Mouse (Mus musculus) cerebellum, adult 2 months (tissue): Measurements from ENCODE around the gene Aprt. TPM values are rescaled to one million over a fixed set of nuclear protein-coding genes. Genes with fewer than 3 reads are reported as not detected.

Experiments
- DNase-seq, 2 experiments: peaks; one replicate each; pipeline ENCODE4 v3.0.0; 2021
- H3K27ac ChIP-seq: fragments of 200-500 bp; 2 replicates; pipeline ENCODE4 v1.5.1; 2012; ENCODE audit warnings: low read length, control low read depth, inconsistent platforms; ENCODE audit not compliant: insufficient read depth
- H3K27me3 ChIP-seq: fragments of 200-500 bp; 2 replicates; pipeline ENCODE4 v1.6.1; 2012; ENCODE audit warnings: inconsistent platforms, mild to moderate bottlenecking, low read length, moderate library complexity; ENCODE audit not compliant: control insufficient read depth, insufficient read depth
- H3K4me1 ChIP-seq: fragments of 200-500 bp; 2 replicates; pipeline ENCODE4 v1.6.1; 2011; ENCODE audit warnings: low read length; ENCODE audit not compliant: control insufficient read depth, insufficient read depth
- H3K4me3 ChIP-seq: fragments of 200-500 bp; replicated peaks from 2 replicates; pipeline ENCODE3; 2011; ENCODE audit warnings: mild to moderate bottlenecking, low read depth, low read length, control low read depth; ENCODE audit not compliant: insufficient read depth
- CTCF ChIP-seq: fragments of 200-500 bp; IDR thresholded peaks from 2 replicates; pipeline ENCODE4 v1.5.1; 2011; ENCODE audit warnings: low read depth, mild to moderate bottlenecking, control low read depth, low read length, moderate library complexity, borderline replicate concordance; ENCODE audit not compliant: insufficient read depth
- POLR2A ChIP-seq: fragments of 200-500 bp; IDR thresholded peaks from 2 replicates; pipeline ENCODE4 v1.6.1; 2011; ENCODE audit warnings: low read length, control low read depth, borderline replicate concordance; ENCODE audit not compliant: insufficient read depth
- WGBS: fragments of 180-500 bp; shearing (Covaris S2); methylation state at CpG from one replicate; pipeline ENCODE4 v1.1.7; 2018; 5-methylcytosine and 5-hydroxymethylcytosine counted together
- polyA plus RNA-seq: library from polyadenylated mRNA; depleted of rRNA; stranded (reverse); fragments of >200 nt; gene quantifications from 2 replicates; pipeline ENCODE4 v1.2.3, GENCODE M21; 2012

Aprt gene
- polyA plus RNA-seq, 1 experiment: 52.9 TPM

GRCm38 (mm10) chr8:122604640-122605039 lies 27.9 kb upstream of the Aprt start:
- no peak for TF ChIP-seq POLR2A
- no peak for TF ChIP-seq CTCF
- Histone ChIP-seq H3K27ac (no peak overlapping the region), H3K4me1 (no peaks in the 10 kb centered on the region), H3K27me3 (no peaks in the 10 kb centered on the region), H3K4me3 (no peak overlapping the region)
- no peak for DNase-seq
- WGBS: 83% methylated on average over 1 of the region's 1 CpGs

- Histone ChIP-seq H3K4me1 (no peaks in the 10 kb centered on the region), H3K27ac (no peak overlapping the region), H3K4me3 (no peak overlapping the region), H3K27me3 (no peaks in the 10 kb centered on the region)
- DNase-seq: no peak
- no peak for TF ChIP-seq POLR2A
- no peak for TF ChIP-seq CTCF
- 75% methylated on average over 9 of the region's 9 CpGs for WGBS
Measured at GRCm38 (mm10) chr8:122600666-122601065, 24.0 kb upstream of the Aprt start.

- Histone ChIP-seq H3K4me1 (peaks cover 16% of the 10 kb centered on the region), H3K27me3 (no peaks in the 10 kb centered on the region), H3K4me3 (no peak overlapping the region), H3K27ac (no peak overlapping the region)
- TF ChIP-seq POLR2A: no peak
- no peak for TF ChIP-seq CTCF
- DNase-seq: no peak
- 64% methylated on average over 4 of the region's 4 CpGs for WGBS
Measured at GRCm38 (mm10) chr8:122596031-122596430, 19.3 kb upstream of the Aprt start.

GRCm38 (mm10) chr8:122593783-122594507 lies 17.2 kb upstream of the Aprt start:
- peak; percentile 58 to 59 for DNase-seq
- TF ChIP-seq CTCF (no peak), POLR2A (no peak)
- H3K27ac ChIP-seq: 0 out of 2 replicates have a peak overlapping the region, but pooled peaks have one; percentile 5

GRCm38 (mm10) chr8:122593240-122593639 lies 16.5 kb upstream of the Aprt start:
- TF ChIP-seq CTCF: no peak
- TF ChIP-seq POLR2A: no peak
- H3K27me3 ChIP-seq: no peaks in the 10 kb centered on the region
- no peak overlapping the region for H3K4me3 ChIP-seq
- no peak for DNase-seq
- WGBS: 71% methylated on average over 12 of the region's 12 CpGs
- H3K4me1 ChIP-seq: peaks cover 16% of the 10 kb centered on the region
- 0 out of 2 replicates have a peak overlapping the region, but pooled peaks have one; percentile 25 for H3K27ac ChIP-seq

More at GRCm38 (mm10) chr8:122593783-122594507, 17.2 kb upstream of the Aprt start:
- H3K27me3 ChIP-seq: no peaks in the 10 kb centered on the region
- 24% methylated on average over 19 of the region's 19 CpGs for WGBS
- H3K4me1 ChIP-seq: peaks cover 16% of the 10 kb centered on the region
- H3K4me3 ChIP-seq: no peak overlapping the region

GRCm38 (mm10) chr8:122586749-122587148 lies 10.0 kb upstream of the Aprt start:
- no peak overlapping the region for H3K27ac ChIP-seq
- no peaks in the 10 kb centered on the region for H3K4me1 ChIP-seq
- H3K27me3 ChIP-seq: no peaks in the 10 kb centered on the region
- H3K4me3 ChIP-seq: no peak overlapping the region
- WGBS: 90% methylated on average over 10 of the region's 10 CpGs
- TF ChIP-seq POLR2A (no peak), CTCF (no peak)
- DNase-seq: no peak

- no peak overlapping the region for H3K27ac ChIP-seq
- TF ChIP-seq CTCF: no peak
- no peak for TF ChIP-seq POLR2A
- no peaks in the 10 kb centered on the region for H3K27me3 ChIP-seq
- H3K4me1 ChIP-seq: no peaks in the 10 kb centered on the region
- H3K4me3 ChIP-seq: no peak overlapping the region
- WGBS: 60% methylated on average over 7 of the region's 7 CpGs
- DNase-seq: no peak
Measured at GRCm38 (mm10) chr8:122586171-122586570, 9.5 kb upstream of the Aprt start.

GRCm38 (mm10) chr8:122585411-122585891 lies 8.7 kb upstream of the Aprt start:
- no peak overlapping the region for H3K27ac ChIP-seq
- no peaks in the 10 kb centered on the region for H3K4me1 ChIP-seq
- H3K4me3 ChIP-seq: no peak overlapping the region
- no peak for TF ChIP-seq CTCF
- TF ChIP-seq POLR2A: no peak
- no peaks in the 10 kb centered on the region for H3K27me3 ChIP-seq
- DNase-seq: no peak
- 79% methylated on average over 14 of the region's 14 CpGs for WGBS
